Mouse (Mus musculus): ENCODE measurements around the gene Hells.

GRCm38 (mm10) chr19:38931566-38931890 lies 813 bp downstream of the Hells start:
- TF ChIP-seq CTCF (conservative IDR thresholded peaks at IDR 0.05; ENCODE audit: low read length) (no peak), POU5F1 (IDR thresholded peaks at IDR 0.05; ENCODE audit: borderline replicate concordance, low read length) (no peak)
